Mouse (Mus musculus) erythroblast, embryonic 14.5 days (primary cell): ENCODE measurements around the gene Olfr126.

ENCODE experiments used
- GATA1 ChIP-seq: IDR thresholded peaks from 2 replicates; pipeline ENCODE4 v1.6.1; 2012; ENCODE audit warnings: low read length, inconsistent platforms, mixed read lengths
- TAL1 ChIP-seq: IDR thresholded peaks from 3 replicates; pipeline ENCODE4 v1.6.1; 2012; ENCODE audit warnings: low read length, inconsistent platforms, mixed read lengths

GRCm38 (mm10) chr17:37900137-37900536 lies 52.9 kb downstream of the Olfr126 start, which contains the start of gene Olfr127:
- no peak for TF ChIP-seq GATA1
- TF ChIP-seq TAL1, result no peak
